21 mouse cellular contexts compared by ENCODE assay signal in the genomic region with DNA sequence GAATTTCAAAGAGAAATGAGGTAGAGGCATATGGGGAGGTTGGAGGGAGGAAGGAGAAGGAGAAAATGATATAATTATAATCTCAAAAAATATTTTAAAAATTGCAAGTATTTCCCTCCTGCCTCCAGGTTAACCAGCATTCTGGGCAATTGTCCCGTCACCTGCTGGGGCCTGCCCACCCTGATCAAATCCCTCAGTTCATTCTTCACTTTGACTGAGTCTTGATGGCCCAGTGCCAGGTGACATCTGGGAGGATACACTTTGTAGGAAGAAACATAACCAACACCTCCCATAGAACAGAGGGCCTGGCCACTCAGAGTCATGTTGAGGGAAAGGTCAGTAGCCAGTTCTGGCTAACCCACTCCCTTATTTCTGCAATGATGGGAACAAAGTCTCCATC.
A peak's percentile ranks its signal among the peaks of the same experiment; 100 is the strongest.
DNase-seq lines count a peak whose midpoint lies in the region; ATAC-seq and TF ChIP-seq lines count a peak whose summit lies in the region.
"Had no signal": no experiment of that assay in that cellular context is flagged by ENCODE, and none has a peak within 500 bp of the region (broad histone marks: within the 10 kb centered on the region; RNA-seq: fewer than 3 reads in every experiment).

No protein-coding gene starts in this region.

- no peak for ATAC-seq in hindbrain, postnatal 0 days
- ATAC-seq in hindbrain, embryonic 13.5 days (ENCODE audit: low FRiP score): no peak
- ATAC-seq: activated CD4-positive, CD25-positive, alpha-beta regulatory T cell, adult 4 months; forebrain, embryonic 14.5 days; inflammation-experienced regulatory T-cells, adult 6 months; Patski had no signal

- no peak for TF ChIP-seq CTCF in hindbrain, postnatal 0 days (IDR thresholded peaks at IDR 0.05; ENCODE audit: low read depth)

- peaks cover 16% of the 10 kb centered on the region for H3K4me1 ChIP-seq in hindbrain, postnatal 0 days (ENCODE audit: insufficient read depth, low read length)
- H3K4me1 ChIP-seq in hindbrain, embryonic 13.5 days (replicated peaks): peaks cover 41% of the 10 kb centered on the region

- H3K27me3 ChIP-seq in hindbrain, postnatal 0 days (ENCODE audit: insufficient read depth, low read length): no peaks in the 10 kb centered on the region
- no peaks in the 10 kb centered on the region for H3K27me3 ChIP-seq in hindbrain, embryonic 13.5 days
- H3K27me3 ChIP-seq: embryonic facial prominence, embryonic 15.5 days; heart, embryonic 12.5 days; Patski had no signal

- 54% methylated on average over 1 of the region's 1 CpGs for WGBS in hindbrain, postnatal 0 days
- 64% methylated on average over 1 of the region's 1 CpGs for WGBS in hindbrain, embryonic 13.5 days

- DNase-seq in cerebellum, postnatal 14 days: peak; percentile 45 to 66
- no peak for DNase-seq in cerebellum, adult 8-10 months
- DNase-seq in hindbrain, postnatal 0 days (ENCODE audit: low spot score): peak; percentile 56
- peak; percentile 57 for DNase-seq in testis, postnatal 10 days (ENCODE audit: low spot score)
- no peak for DNase-seq in testis, postnatal 14 days (ENCODE audit: low spot score)
- no peak for DNase-seq in layer of hippocampus, adult 8-10 months (ENCODE audit: low spot score in 2 of 2)
- DNase-seq: adrenal gland, postnatal 14 days; cerebellum, adult 18-20 months; cerebellum, postnatal 36 days; gastrocnemius, adult 2 months; gastrocnemius, postnatal 25 days had no signal

- H3K36me3 ChIP-seq in hindbrain, postnatal 0 days (ENCODE audit: insufficient read depth, low read length): no peaks in the 10 kb centered on the region
- 0 out of 2 replicates have a peak, but pooled peaks cover 2% of the 10 kb centered on the region for H3K36me3 ChIP-seq in hindbrain, embryonic 13.5 days
- H3K36me3 ChIP-seq: embryonic facial prominence, embryonic 15.5 days; heart, embryonic 12.5 days had no signal

- H3K4me2 ChIP-seq in hindbrain, postnatal 0 days (ENCODE audit: low read depth, low read length): no peak overlapping the region
- no peak overlapping the region for H3K4me2 ChIP-seq in hindbrain, embryonic 13.5 days
- H3K4me2 ChIP-seq: embryonic facial prominence, embryonic 15.5 days; heart, embryonic 12.5 days had no signal

- no peak overlapping the region for H3K9ac ChIP-seq in hindbrain, postnatal 0 days (replicated peaks; ENCODE audit: low read length)
- no peak overlapping the region for H3K9ac ChIP-seq in hindbrain, embryonic 13.5 days
- H3K9ac ChIP-seq: embryonic facial prominence, embryonic 15.5 days; heart, embryonic 12.5 days had no signal

- H3K4me3 ChIP-seq in hindbrain, postnatal 0 days (ENCODE audit: low read length): no peak overlapping the region
- H3K4me3 ChIP-seq in hindbrain, embryonic 13.5 days: no peak overlapping the region
- H3K4me3 ChIP-seq: embryonic facial prominence, embryonic 15.5 days; erythroblast, embryonic 14.5 days; forebrain, embryonic 10.5 days; gastrocnemius, adult 2 months; heart, embryonic 12.5 days; hindbrain, embryonic 10.5 days had no signal

- H3K27ac ChIP-seq in hindbrain, postnatal 0 days: no peak overlapping the region
- H3K27ac ChIP-seq in hindbrain, embryonic 13.5 days: no peak overlapping the region
- H3K27ac ChIP-seq: embryonic facial prominence, embryonic 15.5 days; forebrain, embryonic 10.5 days; gastrocnemius, adult 2 months; hindbrain, embryonic 10.5 days had no signal

- H3K9me3 ChIP-seq in hindbrain, postnatal 0 days (ENCODE audit: low read length): no peaks in the 10 kb centered on the region
- no peaks in the 10 kb centered on the region for H3K9me3 ChIP-seq in hindbrain, embryonic 13.5 days
- H3K9me3 ChIP-seq: embryonic facial prominence, embryonic 15.5 days; forebrain, embryonic 10.5 days; heart, embryonic 12.5 days; hindbrain, embryonic 10.5 days had no signal

Comparison
In these comparisons a context has a peak if more than half of its experiments do, and no peak if none do; other contexts are left out.
1. DNase-seq: peak in cerebellum, postnatal 14 days (2 of 2), hindbrain, postnatal 0 days (single experiment) and testis, postnatal 10 days (single experiment); none in cerebellum, adult 8-10 months (single experiment), testis, postnatal 14 days (single experiment) and layer of hippocampus, adult 8-10 months (0 of 2).